In genomic region chr7:128024364-128024763, GRCm38 (mm10) we compare ENCODE assay signal across 34 mouse cellular contexts. TPM values are rescaled to one million over a fixed set of nuclear protein-coding genes. Genes with fewer than 3 reads are reported as not detected.
"Had no signal": no experiment of that assay in that cellular context is flagged by ENCODE, and none has a peak within 500 bp of the region (broad histone marks: within the 10 kb centered on the region; RNA-seq: fewer than 3 reads in every experiment).

No protein-coding gene starts in this region.

- H3K4me3 ChIP-seq: gastrocnemius, adult 2 months; heart, adult 2 months; heart, embryonic 13.5 days; heart, embryonic 15.5 days; hindbrain, embryonic 13.5 days; hindbrain, embryonic 15.5 days; kidney, embryonic 15.5 days; limb, embryonic 13.5 days; limb, embryonic 15.5 days; liver, embryonic 12.5 days had no signal

- H3K9me3 ChIP-seq: heart, embryonic 15.5 days; hindbrain, embryonic 13.5 days; hindbrain, embryonic 15.5 days; kidney, embryonic 15.5 days; limb, embryonic 13.5 days; limb, embryonic 15.5 days; liver, embryonic 12.5 days had no signal

- H3K36me3 ChIP-seq: heart, embryonic 13.5 days; heart, embryonic 15.5 days; hindbrain, embryonic 13.5 days; hindbrain, embryonic 15.5 days; kidney, embryonic 15.5 days; limb, embryonic 13.5 days; limb, embryonic 15.5 days; liver, embryonic 12.5 days had no signal

- H3K4me1 ChIP-seq: heart, embryonic 13.5 days; heart, embryonic 15.5 days; hindbrain, embryonic 13.5 days; hindbrain, embryonic 15.5 days; kidney, embryonic 15.5 days; limb, embryonic 13.5 days; limb, embryonic 15.5 days; liver, embryonic 12.5 days had no signal

- ATAC-seq: hindbrain, postnatal 0 days; intestine, embryonic 16.5 days; liver, embryonic 12.5 days had no signal

- H3K4me2 ChIP-seq: heart, embryonic 11.5 days; heart, embryonic 13.5 days; heart, embryonic 15.5 days; hindbrain, embryonic 13.5 days; hindbrain, embryonic 15.5 days; kidney, embryonic 15.5 days; limb, embryonic 13.5 days; limb, embryonic 15.5 days; liver, embryonic 12.5 days had no signal

- DNase-seq: gastrocnemius, adult 2 months; gastrocnemius, postnatal 10 days; gastrocnemius, postnatal 36 days; heart, adult 2 months; heart, postnatal 14 days; heart, postnatal 36 days; kidney, adult 11 months; kidney, adult 2 months; kidney, adult 9 months; kidney, postnatal 14 days; kidney, postnatal 36 days; layer of hippocampus, adult 9-11 months; layer of hippocampus, postnatal 36 days; left cerebral cortex, postnatal 4 days had no signal

- H3K9ac ChIP-seq: heart, embryonic 13.5 days; heart, embryonic 15.5 days; hindbrain, embryonic 13.5 days; hindbrain, embryonic 15.5 days; kidney, embryonic 15.5 days; limb, embryonic 13.5 days; limb, embryonic 15.5 days; liver, embryonic 12.5 days had no signal

- H3K27me3 ChIP-seq: heart, embryonic 13.5 days; heart, embryonic 15.5 days; hindbrain, embryonic 13.5 days; hindbrain, embryonic 15.5 days; kidney, embryonic 15.5 days; limb, embryonic 13.5 days; limb, embryonic 15.5 days; liver, embryonic 12.5 days had no signal

- H3K27ac ChIP-seq: gastrocnemius, adult 2 months; heart, adult 2 months; heart, embryonic 13.5 days; heart, embryonic 15.5 days; hindbrain, embryonic 13.5 days; hindbrain, embryonic 15.5 days; hindbrain, postnatal 0 days; kidney, embryonic 15.5 days; kidney, postnatal 0 days; limb, embryonic 13.5 days; limb, embryonic 15.5 days; liver, embryonic 12.5 days had no signal

RNA-seq across cellular contexts. Expression of gene Trim72, which starts 20.6 kb away (rescaled TPM):
- total RNA-seq: hematopoietic stem cell, adult 5-6 weeks had no signal
- polyA plus RNA-seq: hindbrain, embryonic 11.5 days; hindbrain, embryonic 15.5 days; hindbrain, postnatal 0 days; liver, embryonic 12.5 days had no signal

RNA-seq across cellular contexts. Expression of gene Gm49368, which starts 38.1 kb away (rescaled TPM):
- total RNA-seq: gastrocnemius, adult 2 months; gastrocnemius, postnatal 10 days; heart, postnatal 14 days; heart, postnatal 36 days; hematopoietic stem cell, adult 5-6 weeks; hindbrain, postnatal 0 days; layer of hippocampus, postnatal 36 days; left cerebral cortex, adult 18-20 months; left cerebral cortex, postnatal 25 days; left cerebral cortex, postnatal 4 days; liver, adult 2 months had no signal
- polyA plus RNA-seq: gonadal fat pad, adult 2 months; heart, adult 2 months; heart, embryonic 11.5 days; heart, embryonic 13.5 days; heart, embryonic 15.5 days; heart, postnatal 0 days; hindbrain, embryonic 11.5 days; hindbrain, embryonic 13.5 days; hindbrain, embryonic 15.5 days; hindbrain, postnatal 0 days; intestine, embryonic 16.5 days; kidney, adult 2 months; kidney, embryonic 15.5 days; kidney, postnatal 0 days; limb, embryonic 11.5 days; limb, embryonic 13.5 days; limb, embryonic 15.5 days; liver, embryonic 12.5 days had no signal
